Mouse (Mus musculus) forebrain, embryonic 13.5 days (tissue): ENCODE measurements around the gene Gmfb. TPM values are rescaled to one million over a fixed set of nuclear protein-coding genes. Genes with fewer than 3 reads are reported as not detected.

Experiments
- ATAC-seq: fragments of 200-750 bp; cut with Nextera tagmentation; 2 replicates; pipeline ENCODE4 v1.8.0; 2017
- H3K27ac ChIP-seq: fragments of 300-500 bp; sonication (generic); 2 replicates; pipeline ENCODE4 v1.5.1; 2015; ENCODE audit warnings: inconsistent platforms, mild to moderate bottlenecking, moderate library complexity
- H3K27me3 ChIP-seq: fragments of 300-500 bp; sonication (generic); 2 replicates; pipeline ENCODE4 v1.6.1; 2015; ENCODE audit warnings: mild to moderate bottlenecking, inconsistent platforms
- H3K36me3 ChIP-seq: fragments of 300-500 bp; sonication (generic); 2 replicates; pipeline ENCODE4 v1.6.1; 2015; ENCODE audit warnings: mild to moderate bottlenecking, inconsistent platforms; ENCODE audit not compliant: poor library complexity, severe bottlenecking
- H3K4me1 ChIP-seq: fragments of 300-500 bp; sonication (generic); 2 replicates; pipeline ENCODE4 v1.6.1; 2015; ENCODE audit warnings: inconsistent platforms
- H3K4me2 ChIP-seq: fragments of 300-500 bp; sonication (generic); 2 replicates; pipeline ENCODE4 v1.6.1; 2015; ENCODE audit warnings: inconsistent platforms, mild to moderate bottlenecking, moderate library complexity
- H3K4me3 ChIP-seq: fragments of 300-500 bp; sonication (generic); 2 replicates; pipeline ENCODE4 v1.5.1; 2015; ENCODE audit warnings: mild to moderate bottlenecking, inconsistent platforms
- H3K9ac ChIP-seq: fragments of 300-500 bp; sonication (generic); 2 replicates; pipeline ENCODE4 v1.6.1; 2015; ENCODE audit warnings: mild to moderate bottlenecking, inconsistent platforms
- H3K9me3 ChIP-seq: fragments of 300-500 bp; sonication (generic); replicated peaks from 2 replicates; pipeline ENCODE4 v1.6.1; 2016; ENCODE audit warnings: inconsistent platforms
- WGBS: fragments of 180-500 bp; shearing (Covaris S2); methylation state at CpG from one replicate; pipeline ENCODE4 v1.1.7; 2015; 5-methylcytosine and 5-hydroxymethylcytosine counted together
- polyA plus RNA-seq: library from polyadenylated mRNA; unstranded; fragments of >200 nt; fragmentation: Nextera tagmentation; extraction: Ambion mirVana; gene quantifications from 2 replicates; pipeline ENCODE4 v1.2.1, GENCODE M21; 2015

Gene Gmfb
- polyA plus RNA-seq, 1 experiment from 2014 or later, result 90.1 TPM

DNA sequence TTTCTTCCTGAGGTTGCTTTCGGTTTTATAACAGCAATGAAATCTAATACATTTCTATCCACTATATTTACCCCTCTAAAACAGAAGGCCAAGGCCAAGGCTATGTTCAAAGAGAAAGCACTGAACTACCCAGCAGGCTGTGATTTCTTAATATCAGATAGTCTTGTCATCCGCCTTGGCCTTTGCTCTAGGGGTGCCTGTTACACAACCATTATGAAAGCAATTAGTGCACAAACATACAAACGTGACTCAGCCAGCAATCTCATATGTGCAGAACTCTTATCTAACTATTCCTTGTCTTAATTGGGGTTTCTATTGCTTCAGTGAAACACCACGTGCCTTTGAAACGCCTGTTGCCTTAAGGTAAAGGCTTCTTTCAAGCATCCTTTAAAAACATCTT is 27.9 kb downstream of the Gmfb start:
- WGBS, result 83% methylated on average over 5 of the region's 5 CpGs
- no peak for ATAC-seq

DNA sequence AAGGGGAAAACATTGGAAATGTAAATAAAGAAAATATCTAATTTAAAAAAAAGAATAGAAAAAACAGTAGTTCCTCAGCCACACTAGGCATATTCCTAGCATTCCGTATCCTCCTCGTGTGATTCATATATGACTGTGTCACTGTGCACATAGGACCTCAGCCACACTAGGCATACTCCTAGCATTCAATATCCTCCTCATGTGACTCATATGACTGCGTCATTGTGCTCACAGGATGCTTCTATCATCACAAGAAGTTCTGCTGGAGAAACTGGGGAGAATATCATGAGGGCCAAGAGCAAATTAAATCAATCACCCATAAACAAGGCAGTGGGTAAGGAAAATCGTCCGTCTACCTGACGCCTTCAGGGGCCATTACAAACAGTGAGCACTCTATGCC is 31.3 kb downstream of the Gmfb start:
- no peak overlapping the region for H3K4me2 ChIP-seq
- ATAC-seq, result no peak
- no peaks in the 10 kb centered on the region for H3K27me3 ChIP-seq
- peaks cover 16% of the 10 kb centered on the region for H3K4me1 ChIP-seq
- H3K9me3 ChIP-seq, result no peaks in the 10 kb centered on the region
- no peak overlapping the region for H3K9ac ChIP-seq
- no peak overlapping the region for H3K4me3 ChIP-seq
- 91% methylated on average over 6 of the region's 6 CpGs for WGBS
- H3K36me3 ChIP-seq, result no peaks in the 10 kb centered on the region
- H3K27ac ChIP-seq, result no peak overlapping the region

More for the DNA sequence above, 27.9 kb downstream of the Gmfb start:
- Histone ChIP-seq H3K9ac (no peak overlapping the region), H3K9me3 (no peaks in the 10 kb centered on the region), H3K27me3 (no peaks in the 10 kb centered on the region), H3K4me2 (no peak overlapping the region), H3K4me1 (no peaks in the 10 kb centered on the region), H3K27ac (no peak overlapping the region), H3K4me3 (no peak overlapping the region), H3K36me3 (peaks cover under 1% of the 10 kb centered on the region; the same call in 1 of the 2 replicates)

DNA sequence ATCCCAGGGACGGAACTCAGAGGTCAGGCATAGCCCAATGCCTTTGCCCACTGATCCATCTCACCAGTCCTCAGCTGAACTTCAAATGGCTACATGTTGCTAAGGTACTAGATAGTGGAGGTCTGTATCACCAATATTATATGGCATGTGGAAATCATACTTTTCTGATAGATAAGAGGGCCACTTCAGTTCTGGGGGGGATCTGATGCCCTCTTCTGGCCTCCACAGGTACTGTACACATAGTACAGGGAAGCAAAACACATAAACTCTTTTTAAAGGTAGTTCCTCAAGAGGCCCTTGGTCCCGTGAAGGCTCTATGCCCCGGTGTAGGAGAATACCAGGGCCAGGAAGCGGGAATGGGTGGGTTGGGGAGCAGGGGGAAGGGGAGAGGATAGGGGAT is 31.7 kb downstream of the Gmfb start:
- no peak for ATAC-seq

DNA sequence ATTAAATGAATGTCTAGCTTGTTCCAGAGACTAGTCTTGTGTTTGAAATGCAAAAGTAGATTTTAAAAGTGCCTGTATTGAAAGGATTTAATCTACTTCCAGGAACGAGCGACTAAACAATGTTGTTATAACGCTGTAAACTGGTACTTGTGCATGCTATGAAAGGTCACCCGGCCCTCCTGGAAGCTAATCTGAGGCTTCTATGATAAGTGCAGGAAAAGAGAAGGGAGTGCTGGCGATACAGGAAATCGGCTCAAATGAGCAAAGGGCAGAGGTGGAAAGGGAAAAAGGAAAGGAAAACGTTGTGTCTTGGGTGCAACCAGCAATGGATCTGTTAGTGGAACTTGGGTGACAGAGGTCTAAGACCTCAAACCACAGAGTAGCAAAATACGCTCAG is 33.5 kb downstream of the Gmfb start:
- Histone ChIP-seq H3K27ac (peak overlapping the region; percentile 99; the same call in 1 of the 2 replicates), H3K9ac (peak overlapping the region; percentile 97; the same call in 1 of the 2 replicates), H3K4me2 (peak overlapping the region; percentile 26), H3K4me3 (peak overlapping the region; percentile 91), H3K4me1 (peaks cover 16% of the 10 kb centered on the region), H3K36me3 (no peaks in the 10 kb centered on the region), H3K27me3 (no peaks in the 10 kb centered on the region), H3K9me3 (no peaks in the 10 kb centered on the region)
- 28% methylated on average over 8 of the region's 8 CpGs for WGBS
- 0 out of 2 replicates have a peak, but pooled peaks have one; percentile 5 for ATAC-seq

More for the DNA sequence above, 31.7 kb downstream of the Gmfb start:
- Histone ChIP-seq H3K9me3 (no peaks in the 10 kb centered on the region), H3K4me3 (no peak overlapping the region), H3K27me3 (no peaks in the 10 kb centered on the region), H3K27ac (no peak overlapping the region), H3K4me2 (no peak overlapping the region), H3K4me1 (peaks cover 16% of the 10 kb centered on the region), H3K36me3 (no peaks in the 10 kb centered on the region), H3K9ac (no peak overlapping the region)
- WGBS, result 66% methylated on average over 4 of the region's 4 CpGs

DNA sequence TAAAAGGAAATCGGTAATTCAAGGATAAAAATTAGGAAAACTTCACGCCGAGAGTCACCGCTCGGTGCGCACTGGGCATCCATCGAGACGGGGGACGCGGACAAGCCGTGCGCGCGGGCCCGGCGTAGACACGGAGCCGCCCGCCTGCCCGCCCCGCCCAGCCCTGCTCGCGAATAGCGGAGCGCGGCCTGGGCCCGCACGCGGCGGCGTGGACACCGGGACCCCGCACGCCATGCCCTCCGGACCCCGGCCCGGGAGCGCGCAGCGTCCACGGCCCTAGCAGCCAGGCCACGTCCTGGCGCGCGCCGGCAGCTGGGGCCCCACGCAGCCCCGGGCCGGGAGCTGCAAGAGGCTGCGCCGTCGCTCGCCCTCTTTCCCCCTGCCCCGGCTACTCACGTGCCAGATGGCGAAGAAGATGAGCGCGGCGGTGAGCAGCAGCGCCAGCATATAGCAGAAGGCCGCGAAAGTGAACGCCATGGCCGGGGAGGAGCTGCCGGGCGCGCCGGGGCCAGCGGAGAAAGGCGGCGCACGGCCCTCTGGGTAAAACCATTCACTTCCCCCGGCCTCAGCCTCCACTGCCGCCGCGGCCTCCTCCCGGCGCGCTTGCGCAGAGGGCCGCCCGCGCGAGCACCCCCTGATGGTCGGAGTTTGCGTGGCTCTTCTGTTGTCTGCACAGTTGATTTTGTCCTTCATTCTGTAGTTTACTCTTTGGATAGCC is 34.1 kb downstream of the Gmfb start, which contains the start of gene Cnih1:
TSS of gene Cnih1 (minus strand) at position 625 of the 718 bp plus-strand sequence.
- Histone ChIP-seq H3K27ac (peak within 1 kb of the TSS; percentile 99), H3K4me3 (peak within 1 kb of the TSS; percentile 91), H3K4me2 (peak within 1 kb of the TSS; percentile 80), H3K27me3 (no peaks in the 10 kb centered on the region), H3K4me1 (peaks cover 16% of the 10 kb centered on the region), H3K9me3 (no peaks in the 10 kb centered on the region), H3K36me3 (no peaks in the 10 kb centered on the region), H3K9ac (peak within 1 kb of the TSS; percentile 97)
- under 1% methylated on average over 82 of the region's 86 CpGs for WGBS
- ATAC-seq, result peak; percentile 98

DNA sequence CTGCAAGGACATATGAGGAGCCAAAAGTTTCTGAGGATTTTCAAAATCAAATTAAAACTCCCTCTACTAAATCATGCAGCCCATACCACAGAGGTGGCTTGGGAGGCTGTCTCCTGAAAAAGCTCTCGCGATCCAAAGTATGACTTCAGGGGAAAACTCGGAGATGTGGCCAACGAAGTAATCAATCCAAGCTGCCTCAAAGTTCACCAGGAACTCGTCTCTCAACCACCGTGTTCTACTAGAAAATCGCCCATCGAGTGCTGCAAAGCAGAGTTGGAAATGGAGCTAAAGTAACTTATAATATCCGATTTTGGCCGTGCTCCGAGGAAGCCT is 34.6 kb downstream of the Gmfb start:
- H3K27ac ChIP-seq, result peak overlapping the region; percentile 99
- ATAC-seq, result no peak
- H3K4me1 ChIP-seq, result peaks cover 16% of the 10 kb centered on the region
- H3K9me3 ChIP-seq, result no peaks in the 10 kb centered on the region
- H3K27me3 ChIP-seq, result no peaks in the 10 kb centered on the region
- under 1% methylated on average over 11 of the region's 11 CpGs for WGBS
- H3K4me2 ChIP-seq, result peak overlapping the region; percentile 80
- H3K4me3 ChIP-seq, result peak overlapping the region; percentile 91
- peak overlapping the region; percentile 97 for H3K9ac ChIP-seq
- H3K36me3 ChIP-seq, result peaks cover 4% of the 10 kb centered on the region; the same call in 1 of the 2 replicates

DNA sequence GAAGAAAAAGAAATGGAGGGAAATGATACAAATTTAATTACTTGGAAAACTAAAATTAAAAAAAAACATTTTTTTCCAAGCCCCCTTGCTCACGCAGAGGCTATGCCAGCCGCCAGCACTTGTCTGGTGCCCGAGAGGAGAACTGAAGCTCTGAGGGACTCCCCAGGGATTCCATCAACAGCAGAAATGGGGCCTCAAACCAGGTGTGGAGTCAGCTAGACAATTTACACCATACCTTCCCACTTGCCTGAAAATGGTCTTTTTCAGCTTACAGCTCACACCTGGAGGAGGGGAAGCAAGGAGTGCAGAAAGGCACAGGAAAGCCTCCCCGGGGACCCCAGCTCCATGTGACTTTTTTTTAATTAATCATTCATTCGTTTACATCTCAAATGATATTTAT is 36.8 kb downstream of the Gmfb start:
- Histone ChIP-seq H3K9ac (no peak overlapping the region), H3K4me2 (no peak overlapping the region), H3K4me1 (peaks cover 16% of the 10 kb centered on the region), H3K9me3 (no peaks in the 10 kb centered on the region), H3K4me3 (no peak overlapping the region), H3K27ac (no peak overlapping the region), H3K27me3 (no peaks in the 10 kb centered on the region), H3K36me3 (peaks cover 21% of the 10 kb centered on the region)
- WGBS, result 91% methylated on average over 5 of the region's 5 CpGs
- ATAC-seq, result no peak

DNA sequence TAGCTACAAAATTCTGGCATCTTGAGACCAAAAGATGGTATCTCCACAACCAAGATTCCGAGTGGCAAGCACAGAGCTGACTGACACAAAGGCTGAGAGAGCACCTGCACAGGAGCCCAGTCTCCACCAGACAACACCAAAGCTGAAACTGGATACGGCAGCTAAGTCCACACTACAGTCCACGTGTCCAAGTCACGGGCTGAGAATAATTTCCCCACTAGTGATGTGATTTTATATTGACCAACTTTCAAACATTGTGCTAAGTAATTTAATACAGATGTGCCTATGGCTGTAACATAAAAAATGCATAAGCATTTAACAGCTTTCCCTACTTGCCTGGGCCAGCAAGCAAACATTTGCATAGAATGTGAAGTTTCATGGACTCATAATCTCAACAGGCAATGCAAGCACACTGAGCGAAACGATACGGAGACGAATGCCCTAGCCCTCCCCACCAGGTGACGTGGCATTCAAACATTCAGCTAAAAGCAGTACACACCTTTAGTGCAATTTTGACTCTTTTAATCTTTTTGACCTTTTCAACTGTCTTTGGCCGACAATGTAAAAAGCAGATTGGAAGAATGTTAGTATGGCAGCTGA is 38.6 kb downstream of the Gmfb start:
- whole genome bisulfite sequencing, result 96% methylated on average over 10 of the region's 10 CpGs
- no peak overlapping the region for H3K9ac ChIP-seq
- no peak overlapping the region for H3K4me3 ChIP-seq
- peaks cover 39% of the 10 kb centered on the region for H3K36me3 ChIP-seq
- ATAC-seq, result no peak
- H3K27me3 ChIP-seq, result no peaks in the 10 kb centered on the region
- no peak overlapping the region for H3K27ac ChIP-seq
- H3K4me1 ChIP-seq, result peaks cover 14% of the 10 kb centered on the region
- peaks cover 7% of the 10 kb centered on the region; the same call in 1 of the 2 replicates for H3K9me3 ChIP-seq
- H3K4me2 ChIP-seq, result no peak overlapping the region

DNA sequence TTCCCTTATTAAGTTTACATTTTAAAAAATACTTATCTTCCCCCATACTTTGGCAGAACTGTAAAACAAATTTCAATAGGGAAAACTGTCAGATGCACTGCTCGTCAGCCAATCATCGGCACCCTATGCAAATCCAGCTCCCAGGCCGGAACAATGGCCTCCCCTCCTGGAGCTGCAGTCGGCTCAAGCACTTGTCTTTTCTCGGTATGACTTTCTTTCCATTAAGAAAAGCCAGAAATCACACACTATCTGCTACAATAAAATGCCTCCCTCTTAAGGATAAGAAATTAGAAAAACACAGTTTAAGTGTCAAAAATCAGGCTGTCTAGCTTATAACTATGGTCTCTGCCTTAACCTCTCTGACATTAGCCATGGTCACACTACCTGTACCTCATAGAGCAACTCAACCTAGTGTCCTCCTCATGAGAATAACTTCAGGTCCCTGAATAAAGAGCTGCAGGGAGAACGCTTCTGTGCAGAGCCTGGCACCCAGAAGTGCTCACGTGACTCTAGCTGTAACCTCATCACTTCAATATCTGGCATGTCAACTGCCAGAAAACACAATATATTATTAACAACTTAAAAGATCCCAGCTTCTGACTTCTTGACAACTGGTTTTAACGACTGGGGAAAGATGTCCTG is 39.7 kb downstream of the Gmfb start:
- no peak overlapping the region for H3K9ac ChIP-seq
- no peak overlapping the region for H3K4me2 ChIP-seq
- no peak overlapping the region for H3K4me3 ChIP-seq
- no peak for ATAC-seq
- H3K9me3 ChIP-seq, result peaks cover 7% of the 10 kb centered on the region; the same call in 1 of the 2 replicates
- no peak overlapping the region for H3K27ac ChIP-seq
- no peaks in the 10 kb centered on the region for H3K27me3 ChIP-seq
- 88% methylated on average over 8 of the region's 8 CpGs for WGBS
- peaks cover 50% of the 10 kb centered on the region for H3K36me3 ChIP-seq
- peaks cover 12% of the 10 kb centered on the region for H3K4me1 ChIP-seq

DNA sequence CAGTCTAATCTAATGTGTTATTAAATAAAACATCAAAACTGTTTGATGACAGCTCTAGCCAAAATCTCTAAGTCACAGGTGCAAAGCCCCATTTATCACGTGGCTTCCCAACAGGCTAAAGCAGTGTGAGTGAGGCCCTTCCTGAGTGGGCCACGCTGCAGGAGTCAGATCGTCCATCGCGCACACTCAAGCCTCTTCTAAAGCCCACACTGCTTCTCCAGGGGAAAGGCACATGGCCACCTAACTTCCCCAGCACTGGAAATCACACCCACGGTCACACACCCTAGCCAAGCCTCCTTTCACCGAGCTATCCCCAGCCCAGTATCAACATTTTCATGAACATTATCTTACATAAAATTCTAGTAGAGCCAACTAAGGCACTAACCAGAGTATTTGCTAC is 41.0 kb downstream of the Gmfb start:
- H3K4me1 ChIP-seq, result peaks cover 2% of the 10 kb centered on the region
- no peak overlapping the region for H3K27ac ChIP-seq
- WGBS, result 96% methylated on average over 7 of the region's 7 CpGs
- H3K4me2 ChIP-seq, result no peak overlapping the region
- no peak for ATAC-seq
- H3K9me3 ChIP-seq, result peaks cover 7% of the 10 kb centered on the region; the same call in 1 of the 2 replicates
- H3K27me3 ChIP-seq, result no peaks in the 10 kb centered on the region
- H3K4me3 ChIP-seq, result no peak overlapping the region
- no peak overlapping the region for H3K9ac ChIP-seq
- peaks cover 60% of the 10 kb centered on the region for H3K36me3 ChIP-seq

DNA sequence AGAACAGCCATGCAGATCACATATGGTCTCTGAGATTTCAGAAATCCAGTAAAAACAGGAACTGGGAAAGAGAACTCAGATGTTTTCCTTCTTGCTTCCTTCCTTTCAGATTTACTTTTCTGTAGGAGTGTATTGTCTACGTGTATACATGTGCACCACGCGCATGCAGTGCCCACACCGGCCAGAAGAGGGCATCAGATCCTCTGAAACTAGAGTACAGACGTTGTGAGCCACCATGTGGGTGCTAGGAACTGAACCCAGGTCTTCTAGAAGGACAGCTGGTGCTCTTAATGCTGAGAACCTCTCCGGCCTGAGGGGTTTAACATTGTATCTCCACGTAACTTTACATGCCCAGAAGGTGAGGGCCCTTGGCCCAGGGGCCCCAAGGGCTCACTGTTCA is 42.8 kb downstream of the Gmfb start:
- Histone ChIP-seq H3K4me3 (no peak overlapping the region), H3K4me2 (no peak overlapping the region), H3K27me3 (no peaks in the 10 kb centered on the region), H3K9me3 (peaks cover 7% of the 10 kb centered on the region; the same call in 1 of the 2 replicates), H3K27ac (no peak overlapping the region), H3K9ac (no peak overlapping the region), H3K4me1 (no peaks in the 10 kb centered on the region), H3K36me3 (peaks cover 78% of the 10 kb centered on the region)
- 94% methylated on average over 7 of the region's 7 CpGs for WGBS
- ATAC-seq, result no peak

DNA sequence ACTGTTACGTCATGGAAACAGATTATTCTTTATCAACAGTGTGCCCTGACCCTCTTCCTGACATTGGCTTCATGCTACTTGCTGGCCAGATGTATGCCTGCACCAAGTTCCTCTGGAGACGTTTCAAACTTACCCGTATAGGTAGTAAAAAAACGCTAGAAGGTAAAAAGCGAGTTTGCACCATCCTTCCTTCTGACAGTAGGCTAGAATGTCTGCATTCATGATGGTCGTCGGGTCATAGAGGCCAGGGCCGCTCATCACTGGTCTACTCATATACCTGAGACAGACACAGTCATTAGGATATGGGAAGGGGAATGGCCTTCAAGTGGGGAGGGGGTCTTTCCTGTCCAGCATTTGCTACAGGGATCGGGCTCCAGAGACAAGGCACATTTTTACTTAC is 43.3 kb downstream of the Gmfb start:
- Histone ChIP-seq H3K27me3 (no peaks in the 10 kb centered on the region), H3K4me1 (no peaks in the 10 kb centered on the region), H3K36me3 (peaks cover 81% of the 10 kb centered on the region), H3K9me3 (peaks cover 7% of the 10 kb centered on the region; the same call in 1 of the 2 replicates), H3K27ac (no peak overlapping the region), H3K4me3 (no peak overlapping the region), H3K4me2 (no peak overlapping the region), H3K9ac (no peak overlapping the region)
- no peak for ATAC-seq
- WGBS, result 98% methylated on average over 9 of the region's 9 CpGs
